Mouse (Mus musculus) liver, embryonic 11.5 days (tissue): ENCODE measurements around the gene Syvn1. TPM values are rescaled to one million over a fixed set of nuclear protein-coding genes. Genes with fewer than 3 reads are reported as not detected.

Experiments
- ATAC-seq: fragments of 200-750 bp; cut with Nextera tagmentation; replicated peaks from 2 replicates; pipeline ENCODE4 v1.8.0; 2017; ENCODE audit warnings: moderate number of reproducible peaks, mild to moderate bottlenecking, moderate TSS enrichment, moderate library complexity; ENCODE audit not compliant: low FRiP score
- DNase-seq: peaks from one replicate; pipeline ENCODE4 v3.0.0-alpha.2; 2017; ENCODE audit warnings: low spot score
- H3K27ac ChIP-seq: fragments of 300-500 bp; sonication (generic); 2 replicates; pipeline ENCODE4 v1.5.1; 2014; ENCODE audit warnings: mild to moderate bottlenecking, low read depth, low read length, control low read depth
- H3K27me3 ChIP-seq: fragments of 300-500 bp; sonication (generic); replicated peaks from 2 replicates; pipeline ENCODE4 v1.6.1; 2014; ENCODE audit warnings: low read length, mixed read lengths; ENCODE audit not compliant: control insufficient read depth, insufficient read depth
- H3K36me3 ChIP-seq: fragments of 300-500 bp; sonication (generic); 2 replicates; pipeline ENCODE4 v1.6.1; 2014; ENCODE audit warnings: mild to moderate bottlenecking, low read length, moderate library complexity, mixed read lengths; ENCODE audit not compliant: control insufficient read depth, insufficient read depth
- H3K4me1 ChIP-seq: fragments of 300-500 bp; sonication (generic); replicated peaks from 2 replicates; pipeline ENCODE4 v1.6.1; 2014; ENCODE audit warnings: low read length, mixed read lengths; ENCODE audit not compliant: control insufficient read depth, insufficient read depth
- H3K4me2 ChIP-seq: fragments of 300-500 bp; sonication (generic); 2 replicates; pipeline ENCODE4 v1.6.1; 2014; ENCODE audit warnings: mild to moderate bottlenecking, control low read depth, moderate library complexity
- H3K4me3 ChIP-seq: fragments of 300-500 bp; sonication (generic); 2 replicates; pipeline ENCODE4 v1.5.1; 2014; ENCODE audit warnings: low read depth, low read length, control low read depth
- H3K9ac ChIP-seq: fragments of 300-500 bp; sonication (generic); 2 replicates; pipeline ENCODE4 v1.6.1; 2014; ENCODE audit warnings: low read depth, low read length, control low read depth
- H3K9me3 ChIP-seq: fragments of 300-500 bp; sonication (generic); 2 replicates; pipeline ENCODE4 v1.6.1; 2016; ENCODE audit warnings: low read length, inconsistent platforms, mixed read lengths; ENCODE audit not compliant: control insufficient read depth
- WGBS: fragments of 180-500 bp; shearing (Covaris S2); extraction: QIAGEN DNeasy Blood & Tissue Kit; methylation state at CpG from one replicate; pipeline ENCODE4 v1.1.7; 2014; 5-methylcytosine and 5-hydroxymethylcytosine counted together
- polyA plus RNA-seq: library from polyadenylated mRNA; unstranded; fragments of >200 nt; fragmentation: Nextera tagmentation; extraction: Ambion mirVana; gene quantifications from 2 replicates; pipeline ENCODE4 v1.2.1, GENCODE M21; 2014

Syvn1 gene
- polyA plus RNA-seq, 1 experiment from 2014 or later, result 33.7 TPM

DNA sequence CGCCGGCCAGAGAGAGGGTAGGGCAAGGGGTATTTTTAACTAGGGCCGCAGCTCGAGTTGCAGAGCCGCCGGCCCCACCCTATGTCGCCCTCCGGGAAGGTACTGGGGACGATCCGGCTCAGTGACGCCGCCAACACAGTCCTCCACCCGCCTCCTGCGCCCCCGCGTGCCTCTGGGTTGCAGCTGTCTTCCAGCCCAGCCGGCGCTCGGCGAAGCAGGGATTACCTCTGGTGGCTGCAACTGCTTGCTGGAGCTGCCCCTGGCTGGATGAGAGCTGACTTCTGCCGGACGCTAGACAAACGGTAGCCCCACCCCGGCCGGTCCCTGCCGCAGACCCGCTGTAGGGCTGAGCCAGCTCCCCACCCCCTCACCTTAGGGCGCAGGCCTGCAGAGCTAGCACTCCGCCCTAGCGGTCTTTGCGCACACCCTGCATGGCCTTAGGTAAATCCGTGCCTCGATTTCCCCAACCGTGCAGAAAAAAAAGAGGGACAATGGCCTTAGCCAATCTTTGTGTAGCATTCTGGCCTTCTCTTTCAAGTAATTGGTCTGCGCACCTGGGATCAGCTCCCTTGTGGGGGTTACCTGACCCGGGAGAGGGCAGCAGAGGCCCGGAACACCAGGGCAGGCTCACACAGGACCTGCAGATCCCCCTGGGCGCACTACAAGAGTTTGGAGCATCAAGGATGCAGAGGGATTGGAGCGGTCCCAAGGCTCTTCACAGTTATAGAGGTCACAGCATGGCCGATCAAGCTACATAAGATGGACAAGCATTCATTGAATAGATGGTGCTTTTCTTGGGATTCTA lies 30.7 kb upstream of the Syvn1 start, which contains the start of gene Capn1:
Gene Capn1 (minus strand): TSS at position 387 of the 805 bp plus-strand sequence.
- peak within 1 kb of the TSS; percentile 93 for H3K4me2 ChIP-seq
- no peaks in the 10 kb centered on the region for H3K9me3 ChIP-seq
- peak within 1 kb of the TSS; percentile 56 for H3K4me3 ChIP-seq
- 0 out of 2 replicates have a peak, but pooled peaks cover 4% of the 10 kb centered on the region for H3K27me3 ChIP-seq
- H3K4me1 ChIP-seq, result peaks cover 41% of the 10 kb centered on the region
- DNase-seq (no peak), ATAC-seq (peak; percentile 79)
- 3% methylated on average over 40 of the region's 40 CpGs for WGBS
- H3K36me3 ChIP-seq, result no peaks in the 10 kb centered on the region
- H3K9ac ChIP-seq, result peak within 1 kb of the TSS; percentile 81
- H3K27ac ChIP-seq, result peak within 1 kb of the TSS; percentile 93

DNA sequence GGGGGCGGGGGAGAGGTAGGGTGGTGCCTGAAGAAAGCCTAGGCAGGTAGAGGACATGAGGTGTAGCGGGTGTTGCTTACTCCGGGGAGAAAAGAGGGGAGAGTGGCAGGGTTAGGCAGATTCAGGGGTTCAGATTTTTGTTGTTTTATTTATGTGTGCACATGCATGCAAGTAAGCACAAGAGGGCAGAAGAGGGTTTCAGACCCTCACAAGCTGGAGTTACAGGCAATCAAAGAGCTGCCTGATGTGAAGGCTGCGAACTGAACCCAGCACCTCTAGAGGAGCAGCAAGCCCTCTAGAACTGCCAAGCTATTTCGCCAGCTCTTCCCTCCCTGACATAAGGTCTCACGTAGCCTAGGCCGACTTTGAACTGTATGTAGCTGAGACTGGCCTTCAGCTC lies 29.8 kb upstream of the Syvn1 start:
- H3K27me3 ChIP-seq, result 0 out of 2 replicates have a peak, but pooled peaks cover 4% of the 10 kb centered on the region
- no peaks in the 10 kb centered on the region for H3K9me3 ChIP-seq
- H3K4me2 ChIP-seq, result peak overlapping the region; percentile 93
- 43% methylated on average over 7 of the region's 7 CpGs for WGBS
- H3K27ac ChIP-seq, result no peak overlapping the region
- peaks cover 38% of the 10 kb centered on the region for H3K4me1 ChIP-seq
- H3K36me3 ChIP-seq, result no peaks in the 10 kb centered on the region
- ATAC-seq (no peak), DNase-seq (no peak)
- H3K4me3 ChIP-seq, result peak overlapping the region; percentile 56
- 0 out of 2 replicates have a peak overlapping the region, but pooled peaks have one; percentile 81 for H3K9ac ChIP-seq

DNA sequence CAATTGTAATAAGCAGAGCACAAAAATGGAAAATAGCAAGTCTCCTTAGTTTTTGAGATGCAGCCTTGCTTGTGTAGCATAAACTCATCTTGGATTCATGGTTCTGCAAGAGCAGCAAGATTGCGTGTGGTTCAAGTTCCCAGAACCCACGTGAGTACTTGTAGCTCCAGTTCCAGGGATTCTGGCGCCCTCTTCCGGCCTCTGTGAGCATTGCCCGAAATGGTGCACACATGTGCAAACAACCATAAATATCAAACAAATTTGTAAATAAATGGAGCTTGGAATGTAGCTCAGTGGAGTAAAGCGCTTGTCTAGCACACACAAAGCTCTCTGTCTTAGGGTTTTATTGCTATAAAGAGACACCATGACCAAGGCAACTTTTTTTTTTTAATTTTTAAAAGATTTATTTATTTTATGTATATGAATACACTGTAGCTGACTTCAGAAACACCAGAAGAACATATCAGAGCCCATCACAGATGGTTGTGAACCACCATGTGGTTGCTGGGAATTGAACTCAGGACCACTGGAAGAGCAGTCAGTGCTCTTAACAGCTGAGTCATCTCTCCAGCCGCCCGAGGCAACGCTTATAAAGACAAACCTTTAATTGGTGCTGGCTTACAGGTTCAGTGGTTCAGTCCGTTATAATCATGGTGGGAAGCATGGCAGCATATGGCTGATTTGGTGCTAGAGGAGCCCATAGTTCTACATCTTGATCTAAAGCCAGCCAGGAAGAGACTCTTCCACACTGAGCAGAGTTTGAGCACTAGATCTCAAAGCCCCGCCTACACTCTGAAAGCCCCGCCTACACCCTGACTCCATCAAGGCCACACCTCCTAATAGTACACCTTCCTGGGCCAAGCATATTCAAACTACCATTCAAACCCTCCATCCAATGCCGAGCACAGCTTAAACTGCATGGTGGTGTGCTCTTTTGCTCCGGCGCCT lies 28.0 kb upstream of the Syvn1 start:
- peaks cover 38% of the 10 kb centered on the region for H3K4me1 ChIP-seq
- no peaks in the 10 kb centered on the region for H3K36me3 ChIP-seq
- peak; percentile 78 for DNase-seq
- peak; percentile 52 for ATAC-seq
- peak overlapping the region; percentile 31; the same call in 1 of the 2 replicates for H3K4me3 ChIP-seq
- 0 out of 2 replicates have a peak, but pooled peaks cover 4% of the 10 kb centered on the region for H3K27me3 ChIP-seq
- peak overlapping the region; percentile 16; the same call in 1 of the 2 replicates for H3K27ac ChIP-seq
- H3K4me2 ChIP-seq, result peak overlapping the region; percentile 47
- H3K9ac ChIP-seq, result 0 out of 2 replicates have a peak overlapping the region, but pooled peaks have one; percentile 22
- 24% methylated on average over 15 of the region's 15 CpGs for WGBS
- H3K9me3 ChIP-seq, result no peaks in the 10 kb centered on the region

DNA sequence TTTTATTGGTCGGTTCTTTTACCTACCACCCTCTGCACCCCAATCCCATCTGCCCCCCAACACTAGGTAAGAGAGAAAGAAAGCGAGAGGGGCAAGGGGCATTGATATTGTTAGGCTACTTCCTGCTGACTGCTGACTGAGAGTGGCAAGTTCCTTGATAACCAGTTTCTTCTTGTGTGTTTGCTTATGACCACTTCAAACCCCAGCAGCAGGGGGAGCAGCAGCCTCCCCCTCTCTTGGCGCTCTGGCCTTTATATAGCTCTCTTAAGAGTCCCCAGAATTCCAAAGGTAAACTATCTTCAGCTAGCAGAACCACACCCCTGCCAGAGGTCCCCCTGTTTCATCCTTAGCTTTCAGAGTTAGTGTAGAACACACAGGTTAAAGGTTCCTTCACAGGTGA lies 26.1 kb upstream of the Syvn1 start:
- H3K9me3 ChIP-seq, result no peaks in the 10 kb centered on the region
- WGBS, result 40% methylated on average over 3 of the region's 3 CpGs
- H3K27ac ChIP-seq, result no peak overlapping the region
- H3K4me3 ChIP-seq, result no peak overlapping the region
- DNase-seq, result no peak
- no peaks in the 10 kb centered on the region for H3K36me3 ChIP-seq
- no peak overlapping the region for H3K9ac ChIP-seq
- 0 out of 2 replicates have a peak, but pooled peaks cover 4% of the 10 kb centered on the region for H3K27me3 ChIP-seq
- H3K4me2 ChIP-seq, result no peak overlapping the region
- peaks cover 29% of the 10 kb centered on the region for H3K4me1 ChIP-seq
- no peak for ATAC-seq

DNA sequence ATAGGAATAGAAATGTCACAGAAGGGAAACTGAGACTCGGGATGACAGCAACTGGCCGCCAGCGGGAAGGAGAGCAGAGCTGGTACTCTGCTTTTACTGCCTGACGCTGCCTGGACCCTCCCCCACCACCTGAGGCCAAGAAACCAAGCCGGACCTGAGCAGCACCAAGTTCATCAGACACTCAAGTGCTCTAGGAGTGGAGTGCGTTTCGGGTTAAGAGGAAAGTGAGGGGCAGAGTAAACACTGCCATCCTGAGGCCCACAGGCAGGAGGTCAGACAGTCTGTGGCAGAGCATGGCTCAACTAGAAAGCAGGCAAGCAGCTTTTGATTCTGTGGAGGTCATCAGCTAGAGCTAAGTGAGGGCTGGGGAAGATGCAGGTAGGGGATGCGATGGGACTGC lies 23.3 kb upstream of the Syvn1 start:
- H3K36me3 ChIP-seq, result no peaks in the 10 kb centered on the region
- H3K27ac ChIP-seq, result no peak overlapping the region
- no peak overlapping the region for H3K4me2 ChIP-seq
- ATAC-seq, result no peak
- H3K27me3 ChIP-seq, result no peaks in the 10 kb centered on the region
- no peak for DNase-seq
- H3K9ac ChIP-seq, result no peak overlapping the region
- peaks cover 13% of the 10 kb centered on the region for H3K4me1 ChIP-seq
- 61% methylated on average over 8 of the region's 8 CpGs for WGBS
- no peak overlapping the region for H3K4me3 ChIP-seq
- H3K9me3 ChIP-seq, result no peaks in the 10 kb centered on the region

DNA sequence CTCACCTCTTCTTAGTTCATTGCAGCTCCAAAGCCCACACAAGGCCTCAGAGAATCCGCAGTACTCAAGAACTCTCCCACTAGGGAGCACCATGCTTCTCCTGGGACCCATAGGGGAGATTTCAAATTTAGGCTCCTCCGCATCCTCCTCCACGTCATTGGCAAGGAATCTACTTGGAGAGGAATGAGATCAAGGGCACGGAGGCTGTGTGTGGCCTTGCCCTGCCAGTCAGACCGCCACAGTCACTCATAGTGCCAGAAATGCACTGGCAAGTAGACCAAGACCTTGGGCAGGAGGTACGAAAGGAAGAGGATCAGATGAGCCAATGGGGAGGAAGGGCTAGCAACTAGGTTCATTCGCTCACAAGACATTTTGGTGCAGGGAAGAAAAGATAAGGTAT lies 22.4 kb upstream of the Syvn1 start:
- WGBS, result 81% methylated on average over 7 of the region's 7 CpGs
- H3K4me2 ChIP-seq, result no peak overlapping the region
- peaks cover 6% of the 10 kb centered on the region for H3K4me1 ChIP-seq
- H3K9me3 ChIP-seq, result no peaks in the 10 kb centered on the region
- H3K9ac ChIP-seq, result no peak overlapping the region
- H3K27me3 ChIP-seq, result no peaks in the 10 kb centered on the region
- H3K4me3 ChIP-seq, result no peak overlapping the region
- H3K27ac ChIP-seq, result no peak overlapping the region
- H3K36me3 ChIP-seq, result no peaks in the 10 kb centered on the region
- DNase-seq (no peak), ATAC-seq (no peak)

DNA sequence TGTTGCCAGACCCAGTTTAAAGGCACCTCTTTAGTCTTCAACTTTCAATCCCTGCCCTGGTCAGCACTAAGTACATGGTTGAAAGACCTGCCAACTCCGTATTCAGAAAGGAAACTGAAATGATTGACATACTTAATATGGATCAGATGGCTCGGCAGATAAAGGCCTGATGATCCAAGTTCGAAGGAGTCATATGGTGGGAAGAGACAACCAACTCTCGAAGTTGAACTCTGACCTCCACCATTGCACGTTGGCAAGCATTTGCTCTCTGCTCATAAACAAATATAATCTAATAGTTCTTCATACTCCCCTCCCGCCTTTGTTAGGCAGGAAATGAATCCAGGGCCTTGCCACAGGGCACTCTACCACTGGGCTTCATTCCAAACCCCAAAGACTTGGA lies 17.4 kb upstream of the Syvn1 start:
- no peak overlapping the region for H3K4me2 ChIP-seq
- H3K9ac ChIP-seq, result no peak overlapping the region

DNA sequence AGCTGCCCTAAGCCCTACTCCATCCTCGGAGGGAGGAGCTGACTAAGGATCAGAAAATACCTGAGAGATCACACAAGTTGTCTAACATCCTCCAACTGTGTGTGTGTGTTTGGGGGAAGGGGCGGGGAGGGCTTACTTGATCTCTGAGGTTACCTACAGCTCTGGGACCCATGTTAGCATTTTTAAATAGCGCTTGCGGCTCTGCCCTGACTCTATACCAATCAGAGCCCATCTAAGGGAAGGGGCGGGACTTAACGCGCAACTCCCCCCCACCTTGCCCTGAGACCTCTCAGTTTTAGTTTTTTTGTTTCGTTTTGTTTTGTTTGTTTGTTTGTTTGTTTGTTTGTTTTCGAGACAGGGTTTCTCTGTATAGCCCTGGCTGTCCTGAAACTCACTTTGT lies 16.9 kb upstream of the Syvn1 start:
- ATAC-seq, result no peak
- Histone ChIP-seq H3K9ac (no peak overlapping the region), H3K27me3 (no peaks in the 10 kb centered on the region; the same call in 1 of the 2 replicates), H3K4me2 (no peak overlapping the region), H3K27ac (no peak overlapping the region), H3K9me3 (no peaks in the 10 kb centered on the region), H3K4me3 (no peak overlapping the region), H3K36me3 (no peaks in the 10 kb centered on the region), H3K4me1 (no peaks in the 10 kb centered on the region)
- no peak for DNase-seq
- WGBS, result 72% methylated on average over 9 of the region's 9 CpGs

More for the DNA sequence above, 17.4 kb upstream of the Syvn1 start:
- no peak for DNase-seq
- WGBS, result 81% methylated on average over 6 of the region's 6 CpGs
- no peaks in the 10 kb centered on the region for H3K4me1 ChIP-seq
- H3K4me3 ChIP-seq, result no peak overlapping the region
- no peaks in the 10 kb centered on the region; the same call in 1 of the 2 replicates for H3K27me3 ChIP-seq
- no peak for ATAC-seq
- H3K36me3 ChIP-seq, result no peaks in the 10 kb centered on the region
- H3K27ac ChIP-seq, result no peak overlapping the region
- H3K9me3 ChIP-seq, result no peaks in the 10 kb centered on the region
